7 mouse cellular contexts compared by ENCODE assay signal in the genomic region with DNA sequence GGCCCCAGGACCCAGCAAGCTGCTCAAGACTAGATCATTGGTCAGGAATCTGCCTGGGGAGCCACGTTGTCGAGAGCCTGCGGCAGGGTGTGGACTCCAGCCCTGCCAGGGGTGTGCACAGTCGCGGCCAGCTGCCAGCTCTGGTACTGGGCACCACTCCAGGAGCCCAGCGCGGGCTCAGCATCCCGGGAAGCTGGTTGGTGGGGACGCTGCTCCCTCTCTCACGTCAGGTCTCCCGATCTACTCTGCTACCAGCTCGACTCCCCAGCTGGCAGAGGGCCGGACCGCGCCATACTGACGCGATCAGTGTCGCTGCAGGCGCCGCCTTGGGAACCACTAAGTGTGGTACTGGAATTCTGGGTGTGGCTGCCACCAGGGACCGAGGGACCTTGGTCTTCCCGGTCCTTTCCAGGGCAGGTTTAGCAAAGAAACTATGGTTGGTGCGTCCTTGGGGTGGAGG. TPM values are rescaled to one million over a fixed set of nuclear protein-coding genes. Genes with fewer than 3 reads are reported as not detected.
A peak's percentile ranks its signal among the peaks of the same experiment; 100 is the strongest.
DNase-seq lines count a peak whose midpoint lies in the region; ATAC-seq lines count a peak whose summit lies in the region.

No protein-coding gene starts in this region.

- peak overlapping the region; percentile 67 for H3K27ac ChIP-seq in forebrain, embryonic 10.5 days
- H3K27ac ChIP-seq in heart, embryonic 13.5 days (replicated peaks), result peak overlapping the region; percentile 77
- H3K27ac ChIP-seq in limb, embryonic 15.5 days, result peak overlapping the region; percentile 88

- no peaks in the 10 kb centered on the region for H3K9me3 ChIP-seq in forebrain, embryonic 10.5 days
- H3K9me3 ChIP-seq in heart, embryonic 13.5 days, result no peaks in the 10 kb centered on the region
- no peaks in the 10 kb centered on the region for H3K9me3 ChIP-seq in limb, embryonic 15.5 days

- DNase-seq in adrenal gland, postnatal 4 days (ENCODE audit: low spot score in 2 of 2), result peak; percentile 37 to 52
- DNase-seq in forebrain, embryonic 10.5 days (ENCODE audit: extremely low spot score, low spot score), result no peak
- DNase-seq in kidney, postnatal 10 days, result peak; percentile 87
- peak; percentile 42 for DNase-seq in neural tube, embryonic 10.5 days (ENCODE audit: extremely low spot score, low spot score)
- peak; percentile 53 to 68 for DNase-seq in urinary bladder, adult 18-20 months (ENCODE audit: low spot score in 2 of 2)

- no peaks in the 10 kb centered on the region for H3K36me3 ChIP-seq in forebrain, embryonic 10.5 days (replicated peaks)
- no peaks in the 10 kb centered on the region for H3K36me3 ChIP-seq in heart, embryonic 13.5 days
- no peaks in the 10 kb centered on the region for H3K36me3 ChIP-seq in limb, embryonic 15.5 days

- WGBS in forebrain, embryonic 10.5 days, result 4% methylated on average over 23 of the region's 23 CpGs
- under 1% methylated on average over 23 of the region's 23 CpGs for WGBS in heart, embryonic 13.5 days
- WGBS in limb, embryonic 15.5 days, result 4% methylated on average over 23 of the region's 23 CpGs

- peaks cover 24% of the 10 kb centered on the region for H3K27me3 ChIP-seq in forebrain, embryonic 10.5 days (ENCODE audit: poor library complexity, severe bottlenecking)
- peaks cover 3% of the 10 kb centered on the region; the same call in 1 of the 2 replicates for H3K27me3 ChIP-seq in heart, embryonic 13.5 days (replicated peaks)
- H3K27me3 ChIP-seq in limb, embryonic 15.5 days, result no peaks in the 10 kb centered on the region

- peak overlapping the region; percentile 74 for H3K9ac ChIP-seq in heart, embryonic 13.5 days
- no peak overlapping the region for H3K9ac ChIP-seq in limb, embryonic 15.5 days

- peak overlapping the region; percentile 45 for H3K4me3 ChIP-seq in forebrain, embryonic 10.5 days
- peak overlapping the region; percentile 46 for H3K4me3 ChIP-seq in heart, embryonic 13.5 days
- peak overlapping the region; percentile 34 for H3K4me3 ChIP-seq in limb, embryonic 15.5 days

- peaks cover 29% of the 10 kb centered on the region for H3K4me1 ChIP-seq in forebrain, embryonic 10.5 days
- H3K4me1 ChIP-seq in heart, embryonic 13.5 days, result peaks cover 32% of the 10 kb centered on the region
- H3K4me1 ChIP-seq in limb, embryonic 15.5 days, result peaks cover 23% of the 10 kb centered on the region

- H3K4me2 ChIP-seq in heart, embryonic 13.5 days, result peak overlapping the region; percentile 77
- H3K4me2 ChIP-seq in limb, embryonic 15.5 days, result peak overlapping the region; percentile 65

- ATAC-seq in heart, embryonic 13.5 days (ENCODE audit: extremely low read depth, insufficient number of reproducible peaks, low FRiP score, low TSS enrichment), result peak; percentile 71
- peak; percentile 85 for ATAC-seq in limb, embryonic 15.5 days (ENCODE audit: insufficient number of reproducible peaks, low FRiP score, low TSS enrichment, low read depth)

RNA-seq across cellular contexts. Expression of a gene that starts 11.7 kb away (rescaled TPM):
- under 1 TPM; 0.28 to 0.42 TPM for total RNA-seq in adrenal gland, postnatal 4 days (2021)
- 0.22 and 0.46 TPM in 2 replicates for polyA plus RNA-seq in forebrain, embryonic 10.5 days (2016; fragmentation: Nextera tagmentation; extraction: Ambion mirVana)
- 0.24 and 0.29 TPM in 2 replicates for polyA plus RNA-seq in heart, embryonic 13.5 days (2015; fragmentation: Nextera tagmentation; extraction: Ambion mirVana)
- 4.4 and 5.0 TPM in 2 replicates for polyA plus RNA-seq in limb, embryonic 15.5 days (2015; fragmentation: Nextera tagmentation; extraction: Ambion mirVana)

RNA-seq across cellular contexts. Expression of a gene that starts 35.5 kb away (rescaled TPM):
- 100 to 1,000 TPM; 351 to 370 TPM for total RNA-seq in adrenal gland, postnatal 4 days (2021)
- polyA plus RNA-seq in forebrain, embryonic 10.5 days (2016; fragmentation: Nextera tagmentation; extraction: Ambion mirVana), result 3,207 and 3,346 TPM in 2 replicates
- polyA plus RNA-seq in heart, embryonic 13.5 days (2015; fragmentation: Nextera tagmentation; extraction: Ambion mirVana), result 1,816 and 1,974 TPM in 2 replicates
- polyA plus RNA-seq in limb, embryonic 15.5 days (2015; fragmentation: Nextera tagmentation; extraction: Ambion mirVana), result 1,195 and 1,260 TPM in 2 replicates

RNA-seq across cellular contexts. Expression of a gene that starts 58.8 kb away (rescaled TPM):
- total RNA-seq in adrenal gland, postnatal 4 days (2021), result 1 to 10 TPM; 5.1 to 7.5 TPM
- 16.1 and 20.7 TPM in 2 replicates for polyA plus RNA-seq in forebrain, embryonic 10.5 days (2016; fragmentation: Nextera tagmentation; extraction: Ambion mirVana)
- 8.9 and 11.1 TPM in 2 replicates for polyA plus RNA-seq in heart, embryonic 13.5 days (2015; fragmentation: Nextera tagmentation; extraction: Ambion mirVana)
- 9.2 and 9.9 TPM in 2 replicates for polyA plus RNA-seq in limb, embryonic 15.5 days (2015; fragmentation: Nextera tagmentation; extraction: Ambion mirVana)

RNA-seq across cellular contexts. Expression of a gene that starts 59.0 kb away (rescaled TPM):
- 10 to 100 TPM; 18.2 to 24.5 TPM for total RNA-seq in adrenal gland, postnatal 4 days (2021)
- 9.7 and 11.4 TPM in 2 replicates for polyA plus RNA-seq in forebrain, embryonic 10.5 days (2016; fragmentation: Nextera tagmentation; extraction: Ambion mirVana)
- polyA plus RNA-seq in heart, embryonic 13.5 days (2015; fragmentation: Nextera tagmentation; extraction: Ambion mirVana), result 7.1 and 7.3 TPM in 2 replicates
- 12.8 and 15.9 TPM in 2 replicates for polyA plus RNA-seq in limb, embryonic 15.5 days (2015; fragmentation: Nextera tagmentation; extraction: Ambion mirVana)
